Mouse (Mus musculus) testis, adult 10 weeks (tissue): Measurements from ENCODE around the gene Ccdc30. TPM values are rescaled to one million over a fixed set of nuclear protein-coding genes. Genes with fewer than 3 reads are reported as not detected.

ENCODE experiments used
- polyA plus RNA-seq: library from polyadenylated mRNA; stranded (reverse); fragments of 350-450 nt; fragmentation: Illumina TruSeq; extraction: RNeasy Lipid Tissue Mini Kit (QIAGEN cat#74804); gene quantifications from one replicate; pipeline ENCODE4 v1.2.3, GENCODE M21; 2014; ENCODE audit warnings: low read depth, low replicate concordance

The Ccdc30 gene
- polyA plus RNA-seq: 1,643 TPM

DNA sequence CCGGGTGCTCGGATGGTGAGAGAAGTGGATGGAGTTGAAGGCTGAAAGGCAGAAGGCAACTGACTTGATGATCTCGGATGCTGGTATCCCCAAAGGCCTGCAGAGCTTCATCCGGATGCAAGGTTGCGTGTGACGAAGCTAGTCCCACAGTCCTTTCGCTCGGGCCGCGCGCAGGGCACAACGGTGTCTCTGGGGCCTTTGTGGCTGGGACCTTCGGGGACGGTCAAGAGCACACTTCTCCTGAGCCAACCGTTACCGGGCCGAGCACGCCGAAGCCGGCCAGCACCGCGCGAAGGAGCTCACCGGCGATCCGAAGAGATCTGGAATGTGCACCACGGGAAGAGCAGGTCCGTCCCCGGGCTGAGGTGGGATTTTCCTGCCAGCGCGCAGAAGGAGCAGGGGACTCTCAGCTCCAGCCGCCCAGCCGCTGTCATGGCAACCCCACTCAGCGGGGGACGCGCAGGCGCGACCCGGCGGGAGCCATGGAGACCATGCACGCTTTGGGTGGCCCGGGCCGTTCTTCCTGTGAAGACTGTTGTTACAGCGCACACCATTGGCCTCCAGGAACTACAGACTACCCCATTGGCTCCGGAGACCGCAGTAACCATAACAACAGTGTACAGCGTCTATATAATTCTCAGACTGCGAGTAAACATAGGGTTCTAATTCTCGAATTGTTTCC is at the start of gene Ccdc30:
Gene Ccdc30, minus strand, starts transcription at position 450 of the 682 bp plus-strand sequence.

DNA sequence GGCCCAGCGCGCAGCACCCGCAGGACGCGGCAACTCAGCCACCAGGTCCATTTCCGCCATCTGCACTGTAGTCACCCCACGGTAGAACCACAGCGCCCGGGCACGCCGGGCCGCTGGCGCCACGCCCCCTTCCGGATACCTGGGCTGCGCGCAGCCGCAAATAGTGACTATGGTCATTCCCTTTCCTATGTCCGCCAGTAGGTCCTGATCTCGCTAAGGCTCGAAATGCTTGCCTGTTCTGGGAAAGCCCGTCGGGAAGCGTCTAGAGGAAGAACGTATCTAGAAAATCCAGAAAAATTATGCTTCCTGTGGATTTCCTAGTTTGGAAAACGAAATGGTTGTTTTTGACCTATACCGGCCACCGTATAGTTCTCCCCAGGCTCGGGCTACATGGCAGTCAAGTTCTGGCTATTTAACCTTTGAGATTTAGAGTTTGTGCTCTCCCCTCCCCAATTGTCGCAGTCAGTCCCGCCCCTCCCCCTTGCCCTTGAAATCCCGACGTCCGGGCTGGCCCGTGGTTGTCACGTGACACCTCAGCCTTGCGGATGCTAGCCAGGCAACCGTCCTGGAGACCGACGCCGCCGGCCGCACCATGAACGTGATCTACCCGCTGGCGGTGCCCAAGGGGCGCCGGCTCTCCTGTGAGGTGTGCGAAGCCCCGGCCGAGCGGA is 7.1 kb upstream of the Ccdc30 start, which contains the start of the genes Ppcs and Zmynd12:
Gene Ppcs, minus strand, starts transcription at position 127 of the 671 bp plus-strand sequence.
Gene Zmynd12, plus strand, starts transcription at position 521 of the 671 bp plus-strand sequence.

DNA sequence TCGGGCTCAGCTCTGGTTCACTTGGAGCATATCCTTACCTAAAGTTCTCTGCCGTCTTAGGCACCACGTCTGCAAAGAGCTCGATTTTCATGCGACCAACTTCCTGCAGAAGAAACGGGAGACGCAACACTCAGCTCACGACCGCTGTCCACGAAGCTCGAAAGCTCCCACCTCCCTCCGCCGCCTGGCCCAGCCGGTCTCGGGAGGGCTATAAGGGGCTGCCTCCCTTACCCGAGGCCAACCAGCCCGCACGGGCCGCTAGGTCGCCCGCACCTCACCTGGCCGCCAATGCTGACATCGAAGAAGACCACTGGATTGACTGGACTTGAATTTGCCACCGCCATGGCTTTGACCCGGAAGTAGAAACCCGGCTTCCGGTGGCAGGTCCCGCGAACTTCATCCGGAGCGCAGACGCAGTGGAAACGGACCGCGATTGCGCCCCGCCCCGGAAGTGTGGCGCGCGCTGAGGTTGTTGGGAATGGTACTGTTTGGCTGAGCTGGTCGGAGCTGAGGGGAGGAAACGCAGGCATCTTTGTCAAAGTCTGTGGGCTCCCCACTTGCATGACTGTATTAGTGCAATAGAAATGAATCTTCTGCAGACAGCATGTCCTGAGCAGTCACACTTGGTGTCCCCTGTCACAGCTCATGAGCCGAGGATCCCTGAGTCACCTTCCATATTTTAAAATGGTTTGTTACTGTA is 95.0 kb downstream of the Ccdc30 start, which contains the start of gene Ppih:
Gene Ppih, minus strand, starts transcription at position 416 of the 700 bp plus-strand sequence.

DNA sequence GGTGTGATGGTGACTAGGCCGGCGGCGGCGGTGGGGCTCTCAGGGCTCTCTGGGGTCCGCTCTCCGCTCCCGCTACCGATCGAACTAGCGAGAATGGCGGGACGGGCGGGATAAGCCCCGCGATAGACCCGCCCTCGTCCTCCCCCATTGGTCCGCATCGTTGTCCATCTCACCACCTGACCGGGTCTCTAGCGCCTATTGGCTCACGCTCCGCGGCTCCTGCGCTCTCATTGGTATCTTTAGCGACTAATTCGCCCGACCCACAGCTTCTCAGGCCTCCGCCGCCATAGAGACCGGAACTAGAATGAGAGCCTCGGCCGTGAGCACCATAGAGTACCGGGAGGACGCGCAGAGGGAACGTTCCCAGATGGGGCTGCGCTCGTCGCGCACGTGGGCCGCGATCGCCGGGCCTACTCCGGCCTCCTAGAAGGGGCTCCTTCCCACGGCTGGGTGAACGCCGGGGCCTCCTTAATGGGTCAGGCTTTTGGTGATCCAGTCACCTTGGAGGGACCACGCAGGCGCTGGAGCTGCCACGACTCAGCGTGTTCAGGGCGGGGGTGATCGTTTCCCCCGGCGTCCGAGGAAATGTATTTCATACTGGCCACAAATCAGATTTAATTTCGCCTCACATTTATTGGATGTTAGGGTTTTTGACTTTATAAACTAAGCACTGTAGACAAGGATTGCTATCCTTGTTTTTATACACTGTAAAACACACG is 120.7 kb downstream of the Ccdc30 start, which contains the start of gene Ybx1:
Gene Ybx1, minus strand, starts transcription at position 190 of the 719 bp plus-strand sequence.

Other genes with a start within 250 kb of the Ccdc30 start
- gene Zfp691, start 241.3 kb downstream of the Ccdc30 start, polyA plus RNA-seq: 1.5 TPM
- gene Ermap, start 225.5 kb downstream of the Ccdc30 start, polyA plus RNA-seq: 0.17 TPM
- gene Svbp, start 220.2 kb downstream of the Ccdc30 start, polyA plus RNA-seq: 85.6 TPM
- 68.7 TPM for gene Tmem269, start 197.3 kb downstream of the Ccdc30 start, polyA plus RNA-seq
- 4.4 TPM for gene AU022252, start 182.8 kb downstream of the Ccdc30 start, polyA plus RNA-seq
- gene P3h1, start 182.6 kb downstream of the Ccdc30 start, polyA plus RNA-seq: 14.1 TPM
- gene Cldn19, start 160.1 kb downstream of the Ccdc30 start, polyA plus RNA-seq: not detected
- gene Ybx1, start 120.9 kb downstream of the Ccdc30 start, polyA plus RNA-seq: 1,013 TPM
- 64.0 TPM for gene Ppih, start 95.0 kb downstream of the Ccdc30 start, polyA plus RNA-seq
- gene Ppcs, start 6.9 kb upstream of the Ccdc30 start, polyA plus RNA-seq: 9.5 TPM
- 81.5 TPM for gene Zmynd12, start 7.3 kb upstream of the Ccdc30 start, polyA plus RNA-seq
- gene Rimkla, start 77.1 kb upstream of the Ccdc30 start, polyA plus RNA-seq: 0.73 TPM
- 35.5 TPM for gene Foxj3, start 121.5 kb upstream of the Ccdc30 start, polyA plus RNA-seq
- gene Frg2f1, start 124.0 kb upstream of the Ccdc30 start, polyA plus RNA-seq: 7.7 TPM
- not detected for gene Guca2a, start 222.2 kb upstream of the Ccdc30 start, polyA plus RNA-seq
- not detected for gene Guca2b, start 243.4 kb upstream of the Ccdc30 start, polyA plus RNA-seq